Mouse (Mus musculus): ENCODE results near the gene Ide. TPM values are rescaled to one million over a fixed set of nuclear protein-coding genes. Genes with fewer than 3 reads are reported as not detected.
"Not testable (repeated sequence)": the region's sequence is repeated elsewhere in the genome, so short reads cannot be mapped to it uniquely, and the experiment has no call there.

The Ide gene
- polyA plus RNA-seq, 1 experiment from 2014 or later = 34.3 TPM

DNA sequence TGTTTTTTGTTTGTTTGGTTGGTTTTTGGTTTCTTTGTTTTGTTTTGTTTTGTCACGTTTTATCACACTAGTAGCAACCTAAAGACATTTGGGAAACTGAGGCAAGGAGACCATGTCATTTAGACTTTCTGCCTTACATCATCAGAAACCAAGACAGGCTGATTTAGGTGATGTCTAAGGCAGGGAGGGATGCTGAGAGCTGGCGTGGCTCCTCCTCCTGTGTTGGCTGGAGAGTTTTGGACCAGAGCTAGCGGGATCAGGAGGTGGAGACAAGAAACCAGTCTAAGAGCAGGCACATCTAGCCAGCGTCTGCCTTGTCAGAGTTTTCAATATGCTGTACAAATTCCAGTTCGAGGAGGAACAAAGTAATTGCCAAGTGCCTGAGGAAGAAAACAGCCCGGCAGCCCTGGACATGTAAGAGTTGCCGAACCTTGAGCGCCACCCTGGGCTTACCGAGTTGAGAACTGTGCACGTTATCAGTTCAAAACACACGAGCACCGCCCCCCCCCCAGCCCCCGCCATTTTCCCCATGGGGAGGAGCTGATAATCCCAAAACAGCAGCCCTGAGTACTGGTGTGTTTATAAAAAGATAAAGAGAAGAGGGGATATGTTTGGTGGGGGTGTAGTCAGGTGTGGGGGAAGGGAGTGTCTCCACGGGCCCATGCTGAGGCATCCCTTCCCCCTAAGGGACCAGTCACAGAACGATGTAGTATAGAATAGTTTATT, 99.8 kb downstream of the Ide start:
- no peak overlapping the region for H3K9ac ChIP-seq
- no peaks in the 10 kb centered on the region for H3K36me3 ChIP-seq
- H3K27me3 ChIP-seq = peaks cover 28% of the 10 kb centered on the region
- no peak overlapping the region for H3K27ac ChIP-seq
- H3K9me3 ChIP-seq = no peaks in the 10 kb centered on the region
- no peak overlapping the region; the same call in 1 of the 2 replicates for H3K4me2 ChIP-seq (replicated peaks)
- H3K4me3 ChIP-seq = no peak overlapping the region
- ATAC-seq (ENCODE audit: insufficient number of reproducible peaks, insufficient read depth, low FRiP score, low TSS enrichment) = no peak
- WGBS = 11% methylated on average over 15 of the region's 15 CpGs
- H3K4me1 ChIP-seq = peaks cover 8% of the 10 kb centered on the region; the same call in 1 of the 2 replicates

DNA sequence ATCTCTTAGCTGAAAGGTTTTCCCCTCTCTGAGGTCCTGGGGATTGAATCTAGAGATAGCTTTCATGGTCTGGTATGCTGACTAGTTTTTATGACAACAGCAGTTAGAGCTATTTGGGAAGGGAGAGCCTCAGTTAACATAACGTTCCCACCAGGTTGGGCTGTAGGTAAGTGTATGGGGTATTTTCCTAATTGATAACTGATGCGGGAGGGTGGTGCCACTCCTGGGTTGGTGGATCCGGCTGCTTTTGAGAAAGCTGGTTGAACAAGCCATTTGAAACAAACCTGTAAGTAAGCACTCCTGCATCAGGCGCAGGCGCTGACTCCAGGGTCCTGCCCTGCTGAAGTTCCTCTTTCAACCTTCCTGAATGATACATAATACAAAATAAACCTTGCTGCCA, 100.3 kb downstream of the Ide start:
- ATAC-seq (ENCODE audit: insufficient number of reproducible peaks, insufficient read depth, low FRiP score, low TSS enrichment) = no peak
- H3K4me1 ChIP-seq = peaks cover 8% of the 10 kb centered on the region; the same call in 1 of the 2 replicates
- H3K27ac ChIP-seq = no peak overlapping the region
- H3K27me3 ChIP-seq = peaks cover 31% of the 10 kb centered on the region
- H3K4me3 ChIP-seq = no peak overlapping the region
- WGBS = 46% methylated on average over 5 of the region's 5 CpGs
- no peaks in the 10 kb centered on the region for H3K9me3 ChIP-seq
- no peak overlapping the region for H3K9ac ChIP-seq
- H3K36me3 ChIP-seq = no peaks in the 10 kb centered on the region
- no peak overlapping the region for H3K4me2 ChIP-seq (replicated peaks)

DNA sequence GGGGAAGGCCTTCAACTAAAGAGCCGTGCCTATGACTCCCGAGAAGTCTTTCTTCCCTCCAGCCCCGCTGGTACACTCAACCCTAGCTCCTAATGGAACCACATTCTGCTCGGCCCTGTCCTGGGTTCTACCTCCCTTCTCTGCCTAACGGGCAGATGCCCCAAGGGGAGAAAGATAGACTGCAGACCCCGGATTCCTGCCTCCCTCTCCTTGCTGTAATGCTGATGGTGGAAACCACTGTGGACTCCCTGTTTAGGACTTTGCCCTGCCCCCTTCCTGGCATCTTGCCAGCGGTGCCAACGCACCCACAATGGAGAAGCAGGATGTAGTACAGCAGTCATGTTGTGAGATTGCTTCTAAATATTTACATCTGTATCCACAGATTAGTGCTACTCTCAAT, 101.8 kb downstream of the Ide start:
- H3K27ac ChIP-seq = no peak overlapping the region
- peaks cover 31% of the 10 kb centered on the region for H3K27me3 ChIP-seq
- H3K4me1 ChIP-seq = peaks cover 8% of the 10 kb centered on the region; the same call in 1 of the 2 replicates
- no peak overlapping the region for H3K4me2 ChIP-seq (replicated peaks)
- no peaks in the 10 kb centered on the region for H3K36me3 ChIP-seq
- no peak overlapping the region for H3K9ac ChIP-seq
- H3K9me3 ChIP-seq = no peaks in the 10 kb centered on the region
- ATAC-seq (ENCODE audit: insufficient number of reproducible peaks, insufficient read depth, low FRiP score, low TSS enrichment) = no peak
- 59% methylated on average over 8 of the region's 8 CpGs for WGBS
- H3K4me3 ChIP-seq = no peak overlapping the region

DNA sequence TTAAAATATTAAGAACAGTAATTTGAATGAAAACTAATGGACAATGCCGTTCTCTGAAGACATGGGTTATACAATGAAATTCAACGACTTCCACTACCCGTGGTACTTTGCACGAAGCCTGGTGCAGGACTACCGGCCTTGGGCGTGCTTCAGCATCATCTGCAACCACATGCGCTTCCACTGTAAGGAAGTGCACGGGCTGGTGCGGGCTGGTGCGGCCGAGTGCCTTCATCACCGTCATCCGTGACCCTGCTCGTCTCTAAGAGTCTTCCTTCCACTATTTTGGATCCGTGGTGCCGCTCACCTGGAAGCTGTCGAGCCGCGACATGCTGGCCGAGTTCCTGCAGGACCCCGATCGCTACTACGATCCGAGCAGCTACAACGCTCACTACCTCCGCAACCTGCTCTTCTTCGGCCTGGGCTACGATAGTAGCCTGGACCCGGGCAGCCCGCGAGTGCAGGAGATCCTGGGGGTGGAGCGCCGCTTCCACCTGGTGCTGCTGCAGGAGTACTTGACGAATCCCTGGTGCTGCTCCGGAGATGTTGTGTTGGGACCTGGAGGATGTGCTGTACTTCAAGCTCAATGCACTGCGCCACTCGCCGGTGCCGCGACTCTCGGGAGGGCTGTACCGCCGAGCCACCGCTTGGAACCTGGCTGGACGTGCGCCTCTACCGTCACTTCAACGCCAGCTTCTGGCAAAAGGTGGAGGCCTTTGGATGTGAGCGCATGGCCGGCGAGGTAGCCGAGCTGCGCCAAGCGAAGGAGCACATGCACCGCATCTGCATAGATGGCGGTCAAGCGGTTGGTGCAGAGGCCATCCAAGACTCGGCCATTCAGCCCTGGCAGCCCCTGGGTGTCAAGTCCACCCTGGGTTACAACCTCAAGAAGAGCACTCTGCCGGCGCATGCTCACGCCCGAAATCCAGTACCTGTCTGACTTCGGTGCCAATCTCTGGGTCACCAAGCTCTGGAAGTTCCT, 103.8 kb downstream of the Ide start:
- H3K27me3 ChIP-seq = peaks cover 31% of the 10 kb centered on the region
- H3K9ac ChIP-seq = peak overlapping the region; percentile 38
- ATAC-seq (ENCODE audit: insufficient number of reproducible peaks, insufficient read depth, low FRiP score, low TSS enrichment) = no peak
- 5% methylated on average over 63 of the region's 63 CpGs for WGBS
- H3K4me1 ChIP-seq = peaks cover 8% of the 10 kb centered on the region; the same call in 1 of the 2 replicates
- peak overlapping the region; percentile 37 for H3K4me3 ChIP-seq
- H3K36me3 ChIP-seq = no peaks in the 10 kb centered on the region
- H3K4me2 ChIP-seq (replicated peaks) = peak overlapping the region; percentile 64
- no peaks in the 10 kb centered on the region for H3K9me3 ChIP-seq
- no peak overlapping the region for H3K27ac ChIP-seq

DNA sequence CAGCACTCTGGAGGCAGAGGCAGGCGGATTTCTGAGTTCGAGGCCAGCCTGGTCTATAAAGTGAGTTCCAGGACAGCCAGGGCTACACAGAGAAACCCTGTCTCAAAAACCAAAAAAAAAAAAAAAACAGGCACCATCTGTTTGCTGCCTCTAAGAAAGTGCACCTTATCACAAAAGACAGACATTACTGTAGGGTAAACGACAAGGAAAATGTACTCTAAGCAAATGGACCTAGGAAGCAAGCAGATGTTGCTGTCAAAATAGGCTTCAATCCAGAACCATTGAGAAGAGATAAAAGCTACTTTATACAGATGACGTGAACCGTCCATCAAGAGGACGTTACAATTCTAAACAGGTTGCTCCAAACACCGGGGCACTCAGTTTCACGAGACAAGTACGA, 105.1 kb downstream of the Ide start:
- not testable (repeated sequence) for H3K9me3 ChIP-seq; H3K9ac ChIP-seq; H3K27ac ChIP-seq; H3K4me3 ChIP-seq; H3K4me1 ChIP-seq; H3K4me2 ChIP-seq (replicated peaks); ATAC-seq (ENCODE audit: insufficient number of reproducible peaks, insufficient read depth, low FRiP score, low TSS enrichment); H3K36me3 ChIP-seq
- WGBS = 87% methylated on average over 9 of the region's 9 CpGs
- H3K27me3 ChIP-seq = peaks cover 31% of the 10 kb centered on the region

DNA sequence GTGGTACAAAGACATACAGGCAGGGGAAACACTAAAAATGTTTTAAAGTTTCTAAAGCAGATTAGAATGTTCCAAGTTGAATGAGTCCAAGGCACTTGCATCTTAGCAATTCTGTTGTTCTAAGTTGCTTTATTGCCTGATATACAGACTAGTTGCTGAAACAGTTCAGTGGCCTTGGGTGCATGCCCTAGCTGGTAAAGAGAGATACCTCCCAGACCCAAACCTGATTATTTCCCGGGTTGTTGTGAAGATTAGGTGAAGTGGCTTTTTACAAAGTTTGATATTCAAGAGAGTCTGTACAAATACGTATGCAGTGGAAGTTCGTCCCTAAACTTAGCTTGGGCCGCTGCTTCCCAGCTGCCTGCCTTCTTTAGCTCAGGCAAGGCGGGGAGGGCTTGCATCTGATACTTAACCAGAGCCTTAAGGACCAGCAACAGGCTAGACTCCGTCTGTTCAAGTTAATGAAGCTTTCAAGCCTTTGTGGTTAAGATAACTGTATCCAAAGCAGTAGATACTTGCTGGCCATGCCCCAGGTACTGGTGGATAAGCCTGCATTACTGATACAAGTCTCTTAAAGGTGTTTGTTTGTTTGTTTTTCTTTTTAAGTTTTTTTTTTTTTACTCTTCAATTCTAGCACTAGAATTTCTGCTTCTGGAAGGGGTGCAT, 112.3 kb downstream of the Ide start:
- Histone ChIP-seq H3K27me3 (no peaks in the 10 kb centered on the region), H3K4me3 (no peak overlapping the region), H3K27ac (no peak overlapping the region), H3K4me1 (no peaks in the 10 kb centered on the region), H3K36me3 (peaks cover 26% of the 10 kb centered on the region), H3K9me3 (no peaks in the 10 kb centered on the region), H3K9ac (no peak overlapping the region), H3K4me2 (replicated peaks) (no peak overlapping the region)
- ATAC-seq (ENCODE audit: insufficient number of reproducible peaks, insufficient read depth, low FRiP score, low TSS enrichment) = no peak
- 83% methylated on average over 6 of the region's 6 CpGs for WGBS

Other genes with a start within 250 kb of the Ide start
- 143 and 144 TPM in 2 replicates for gene March5, start 130.3 kb downstream of the Ide start, polyA plus RNA-seq (2016; fragmentation: Nextera tagmentation; extraction: Ambion mirVana)
- gene Cpeb3, start 129.3 kb downstream of the Ide start, polyA plus RNA-seq (2016; fragmentation: Nextera tagmentation; extraction: Ambion mirVana) = 1.0 and 1.3 TPM in 2 replicates
- 72.1 and 74.7 TPM in 2 replicates for gene Kif11, start 38.6 kb upstream of the Ide start, polyA plus RNA-seq (2016; fragmentation: Nextera tagmentation; extraction: Ambion mirVana)
- 7.8 and 8.7 TPM in 2 replicates for gene Hhex, start 97.0 kb upstream of the Ide start, polyA plus RNA-seq (2016; fragmentation: Nextera tagmentation; extraction: Ambion mirVana)
- gene Exoc6, start 212.6 kb upstream of the Ide start, polyA plus RNA-seq (2016; fragmentation: Nextera tagmentation; extraction: Ambion mirVana) = 7.4 and 7.7 TPM in 2 replicates